Mouse (Mus musculus) spleen, adult 2 months (tissue): ENCODE results near the gene Glis2. TPM values are rescaled to one million over a fixed set of nuclear protein-coding genes. Genes with fewer than 3 reads are reported as not detected.
A peak's percentile ranks its signal among the peaks of the same experiment; 100 is the strongest.

ENCODE experiments used
- DNase-seq, 2 experiments: peaks; one replicate each; pipeline versions ENCODE4 v3.0.0 to v3.0.0-alpha.2; 2012 to 2021; ENCODE audit warnings: low spot score in 2 of 2, low read depth in 1 of 2
- H3K27ac ChIP-seq: fragments of 200-500 bp; 2 replicates; pipeline ENCODE4 v1.5.1; 2012; ENCODE audit warnings: low read length, inconsistent platforms; ENCODE audit not compliant: insufficient read depth
- H3K27me3 ChIP-seq: fragments of 200-500 bp; 2 replicates; pipeline ENCODE4 v1.6.1; 2012; ENCODE audit warnings: mild to moderate bottlenecking, moderate library complexity, low read length, inconsistent platforms; ENCODE audit not compliant: control insufficient read depth, insufficient read depth
- H3K36me3 ChIP-seq: fragments of 200-500 bp; 2 replicates; pipeline ENCODE4 v1.6.1; 2012; ENCODE audit warnings: mild to moderate bottlenecking, low read length, inconsistent platforms; ENCODE audit not compliant: control insufficient read depth, insufficient read depth
- H3K4me1 ChIP-seq: fragments of 200-500 bp; 2 replicates; pipeline ENCODE4 v1.6.1; 2011; ENCODE audit warnings: inconsistent platforms; ENCODE audit not compliant: control insufficient read depth, insufficient read depth, insufficient read length
- H3K4me3 ChIP-seq: fragments of 200-500 bp; 2 replicates; pipeline ENCODE4 v1.5.1; 2011; ENCODE audit warnings: mild to moderate bottlenecking, inconsistent platforms; ENCODE audit not compliant: insufficient read depth, insufficient read length; ENCODE audit errors: extremely low read depth
- CTCF ChIP-seq: fragments of 200-500 bp; IDR thresholded peaks from 2 replicates; pipeline ENCODE4 v1.5.1; 2011; ENCODE audit warnings: mild to moderate bottlenecking, inconsistent platforms; ENCODE audit not compliant: insufficient read depth, insufficient read length, insufficient replicate concordance; ENCODE audit errors: extremely low read depth
- POLR2A ChIP-seq: fragments of 200-500 bp; IDR thresholded peaks from 2 replicates; pipeline ENCODE4 v1.6.1; 2011; ENCODE audit warnings: low read depth, low read length, inconsistent platforms
- WGBS: fragments of 180-500 bp; shearing (Covaris S2); methylation state at CpG from one replicate; pipeline ENCODE4 v1.1.7; 2018; 5-methylcytosine and 5-hydroxymethylcytosine counted together
- polyA plus RNA-seq: library from polyadenylated mRNA; depleted of rRNA; stranded (reverse); fragments of >200 nt; gene quantifications from 2 replicates; pipeline ENCODE4 v1.2.3, GENCODE M21; 2012

Glis2 gene
- polyA plus RNA-seq, 1 experiment: 11.9 TPM

- H3K4me3 ChIP-seq: no peak overlapping the region
- no peak for DNase-seq
- TF ChIP-seq CTCF (no peak), POLR2A (no peak)
- H3K27me3 ChIP-seq: no peaks in the 10 kb centered on the region
- H3K4me1 ChIP-seq: no peaks in the 10 kb centered on the region
- WGBS: 62% methylated on average over 7 of the region's 7 CpGs
- H3K36me3 ChIP-seq: no peaks in the 10 kb centered on the region
- no peak overlapping the region for H3K27ac ChIP-seq
These were observed 8.4 kb downstream of the Glis2 start for GRCm38 (mm10) chr16:4602766-4603452.

GRCm38 (mm10) chr16:4603453-4603837 is 8.9 kb downstream of the Glis2 start:
- Histone ChIP-seq H3K27ac (no peak overlapping the region), H3K36me3 (no peaks in the 10 kb centered on the region), H3K27me3 (no peaks in the 10 kb centered on the region), H3K4me1 (no peaks in the 10 kb centered on the region), H3K4me3 (no peak overlapping the region)
- TF ChIP-seq POLR2A (no peak), CTCF (no peak)
- WGBS: 79% methylated on average over 1 of the region's 1 CpGs
- no peak for DNase-seq

GRCm38 (mm10) chr16:4604293-4604837 is 9.9 kb downstream of the Glis2 start:
- DNase-seq: no peak
- 85% methylated on average over 11 of the region's 11 CpGs for WGBS
- Histone ChIP-seq H3K27ac (no peak overlapping the region), H3K36me3 (no peaks in the 10 kb centered on the region), H3K27me3 (no peaks in the 10 kb centered on the region), H3K4me1 (no peaks in the 10 kb centered on the region), H3K4me3 (no peak overlapping the region)
- TF ChIP-seq CTCF (no peak), POLR2A (no peak)

- Histone ChIP-seq H3K27me3 (no peaks in the 10 kb centered on the region), H3K4me1 (no peaks in the 10 kb centered on the region), H3K4me3 (no peak overlapping the region), H3K27ac (no peak overlapping the region), H3K36me3 (no peaks in the 10 kb centered on the region)
- 79% methylated on average over 13 of the region's 13 CpGs for WGBS
- TF ChIP-seq CTCF (no peak), POLR2A (no peak)
- no peak for DNase-seq
These were observed 11.1 kb downstream of the Glis2 start for GRCm38 (mm10) chr16:4605514-4606131.

- 46% methylated on average over 5 of the region's 5 CpGs for WGBS
- no peaks in the 10 kb centered on the region for H3K4me1 ChIP-seq
These were observed 12.0 kb downstream of the Glis2 start for GRCm38 (mm10) chr16:4606431-4607084.

GRCm38 (mm10) chr16:4607818-4608531 is 13.5 kb downstream of the Glis2 start:
- Histone ChIP-seq H3K4me1 (no peaks in the 10 kb centered on the region), H3K4me3 (no peak overlapping the region), H3K36me3 (no peaks in the 10 kb centered on the region), H3K27ac (no peak overlapping the region), H3K27me3 (no peaks in the 10 kb centered on the region)
- peak; percentile 61 to 79 for DNase-seq
- TF ChIP-seq CTCF: peak; percentile 99
- no peak for TF ChIP-seq POLR2A
- WGBS: 59% methylated on average over 9 of the region's 9 CpGs

More at GRCm38 (mm10) chr16:4606431-4607084, 12.0 kb downstream of the Glis2 start:
- Histone ChIP-seq H3K27ac (no peak overlapping the region; the same call in 1 of the 2 replicates), H3K36me3 (no peaks in the 10 kb centered on the region), H3K4me3 (no peak overlapping the region), H3K27me3 (no peaks in the 10 kb centered on the region)
- TF ChIP-seq POLR2A: no peak
- 0 out of 2 replicates have a peak, but pooled peaks have one; percentile 14 for TF ChIP-seq CTCF
- DNase-seq: no peak
